Mouse (Mus musculus) olfactory bulb, adult 2 months (tissue): Measurements from ENCODE around the gene Ocln. TPM values are rescaled to one million over a fixed set of nuclear protein-coding genes. Genes with fewer than 3 reads are reported as not detected.
A peak's percentile ranks its signal among the peaks of the same experiment; 100 is the strongest.

Source experiments
- H3K27ac ChIP-seq: fragments of 200-500 bp; 2 replicates; pipeline ENCODE4 v1.5.1; 2012; ENCODE audit warnings: low read depth, low read length; ENCODE audit not compliant: insufficient read depth
- H3K4me1 ChIP-seq: fragments of 200-500 bp; 2 replicates; pipeline ENCODE4 v1.6.1; 2012; ENCODE audit warnings: low read length; ENCODE audit not compliant: control insufficient read depth, insufficient read depth
- H3K4me3 ChIP-seq: fragments of 200-500 bp; 2 replicates; pipeline ENCODE4 v1.5.1; 2012; ENCODE audit warnings: mild to moderate bottlenecking, low read depth, low read length, moderate library complexity; ENCODE audit not compliant: insufficient read depth
- CTCF ChIP-seq: fragments of 200-500 bp; IDR thresholded peaks from 2 replicates; pipeline ENCODE4 v1.5.1; 2012; ENCODE audit warnings: low read depth, mild to moderate bottlenecking, low read length, moderate library complexity; ENCODE audit not compliant: insufficient read depth
- POLR2A ChIP-seq: fragments of 200-500 bp; IDR thresholded peaks from 2 replicates; pipeline ENCODE4 v1.6.1; 2012; ENCODE audit warnings: mild to moderate bottlenecking, low read depth, low read length, moderate library complexity; ENCODE audit not compliant: insufficient read depth
- WGBS: fragments of 180-500 bp; shearing (Covaris S2); methylation state at CpG from one replicate; pipeline ENCODE4 v1.1.7; 2018; 5-methylcytosine and 5-hydroxymethylcytosine counted together
- polyA plus RNA-seq: library from polyadenylated mRNA; stranded (reverse); fragments of >200 nt; gene quantifications from 2 replicates; pipeline ENCODE4 v1.2.4, GENCODE M21; 2012; ENCODE audit warnings: low replicate concordance; ENCODE audit not compliant: missing spikeins, insufficient read depth, insufficient read length

The Ocln gene
- polyA plus RNA-seq, 1 experiment, result not detected

GRCm38 (mm10) chr13:100551371-100552008, 1.0 kb downstream of the Ocln start:
- under 1% methylated on average over 41 of the region's 41 CpGs for WGBS
- Histone ChIP-seq H3K27ac (no peak overlapping the region), H3K4me1 (peaks cover 11% of the 10 kb centered on the region; the same call in 1 of the 2 replicates), H3K4me3 (peak overlapping the region; percentile 67)
- no peak for TF ChIP-seq CTCF
- TF ChIP-seq POLR2A, result no peak

- H3K4me3 ChIP-seq, result no peak overlapping the region
- 78% methylated on average over 5 of the region's 5 CpGs for WGBS
- no peak for TF ChIP-seq CTCF
- TF ChIP-seq POLR2A, result no peak
- H3K27ac ChIP-seq, result no peak overlapping the region
- peaks cover 8% of the 10 kb centered on the region; the same call in 1 of the 2 replicates for H3K4me1 ChIP-seq
These were observed 5.2 kb downstream of the Ocln start for GRCm38 (mm10) chr13:100547269-100547668.

- WGBS, result 69% methylated on average over 3 of the region's 3 CpGs
- no peak for TF ChIP-seq CTCF
- H3K27ac ChIP-seq, result no peak overlapping the region
- H3K4me1 ChIP-seq, result no peaks in the 10 kb centered on the region
- H3K4me3 ChIP-seq, result no peak overlapping the region
These were observed 7.0 kb downstream of the Ocln start for GRCm38 (mm10) chr13:100545510-100545909.

- H3K4me3 ChIP-seq, result no peak overlapping the region
- no peak overlapping the region for H3K27ac ChIP-seq
- TF ChIP-seq POLR2A (no peak), CTCF (no peak)
- WGBS, result 73% methylated on average over 4 of the region's 4 CpGs
- H3K4me1 ChIP-seq, result no peaks in the 10 kb centered on the region
These were observed 8.3 kb downstream of the Ocln start for GRCm38 (mm10) chr13:100544220-100544662.

GRCm38 (mm10) chr13:100543011-100543767, 9.3 kb downstream of the Ocln start:
- Histone ChIP-seq H3K4me1 (no peaks in the 10 kb centered on the region), H3K4me3 (no peak overlapping the region), H3K27ac (no peak overlapping the region)
- TF ChIP-seq POLR2A (no peak), CTCF (no peak)
- 86% methylated on average over 10 of the region's 10 CpGs for WGBS

GRCm38 (mm10) chr13:100536149-100536548, 16.4 kb downstream of the Ocln start:
- no peak for TF ChIP-seq CTCF
- TF ChIP-seq POLR2A, result no peak
- H3K4me3 ChIP-seq, result no peak overlapping the region
- H3K4me1 ChIP-seq, result no peaks in the 10 kb centered on the region; the same call in 1 of the 2 replicates
- WGBS, result 63% methylated on average over 3 of the region's 3 CpGs
- no peak overlapping the region for H3K27ac ChIP-seq

- no peak overlapping the region for H3K27ac ChIP-seq
- no peak overlapping the region for H3K4me3 ChIP-seq
- WGBS, result 82% methylated on average over 6 of the region's 6 CpGs
- TF ChIP-seq CTCF (no peak), POLR2A (no peak)
- no peaks in the 10 kb centered on the region; the same call in 1 of the 2 replicates for H3K4me1 ChIP-seq
These were observed 19.6 kb downstream of the Ocln start for GRCm38 (mm10) chr13:100532788-100533365.

- H3K27ac ChIP-seq, result no peak overlapping the region
- TF ChIP-seq POLR2A (no peak), CTCF (no peak)
- no peaks in the 10 kb centered on the region for H3K4me1 ChIP-seq
- 72% methylated on average over 6 of the region's 6 CpGs for WGBS
- no peak overlapping the region for H3K4me3 ChIP-seq
These were observed 25.9 kb downstream of the Ocln start for GRCm38 (mm10) chr13:100526649-100527038.

GRCm38 (mm10) chr13:100525935-100526648, 26.4 kb downstream of the Ocln start:
- Histone ChIP-seq H3K27ac (no peak overlapping the region), H3K4me1 (no peaks in the 10 kb centered on the region), H3K4me3 (no peak overlapping the region)
- 76% methylated on average over 6 of the region's 6 CpGs for WGBS
- TF ChIP-seq CTCF (no peak), POLR2A (no peak)
